Mouse (Mus musculus): ENCODE results near the gene Map3k5. TPM values are rescaled to one million over a fixed set of nuclear protein-coding genes. Genes with fewer than 3 reads are reported as not detected.

The Map3k5 gene
- total RNA-seq, 2 experiments from 2014 or later, result 20.5 to 33.3 TPM

GRCm38 (mm10) chr10:20181198-20181597 is 246.9 kb downstream of the Map3k5 start:
- no peak for DNase-seq (ENCODE audit: low spot score in 2 of 2)

GRCm38 (mm10) chr10:20181680-20182399 is 247.6 kb downstream of the Map3k5 start:
- DNase-seq (ENCODE audit: low spot score in 2 of 2), result no peak

- DNase-seq (ENCODE audit: low spot score in 2 of 2), result no peak
These were observed 250.1 kb downstream of the Map3k5 start for GRCm38 (mm10) chr10:20184326-20184725.

- DNase-seq (ENCODE audit: low spot score in 2 of 2), result no peak
These were observed 251.0 kb downstream of the Map3k5 start for GRCm38 (mm10) chr10:20185264-20185663.

- no peak for DNase-seq (ENCODE audit: low spot score in 2 of 2)
These were observed 251.5 kb downstream of the Map3k5 start for GRCm38 (mm10) chr10:20185806-20186205.

GRCm38 (mm10) chr10:20186800-20187273 is 252.6 kb downstream of the Map3k5 start:
- DNase-seq (ENCODE audit: low spot score in 2 of 2), result no peak

- no peak for DNase-seq (ENCODE audit: low spot score in 2 of 2)
These were observed 256.0 kb downstream of the Map3k5 start for GRCm38 (mm10) chr10:20190139-20190747.

Other genes starting within 250 kb of the Map3k5 start
- gene Il20ra, start 221.9 kb upstream of the Map3k5 start, total RNA-seq (2021), result 1 to 10 TPM; 3.3 to 3.9 TPM
- 10 to 100 TPM in 1 of 2 experiments, 1 to 10 TPM in 1; 8.7 to 10.9 TPM for gene Slc35d3, start 83.0 kb upstream of the Map3k5 start, total RNA-seq (2021)
- 10 to 100 TPM; 35.7 to 48.1 TPM for gene Pex7, start 26.8 kb upstream of the Map3k5 start, total RNA-seq (2021)
- 10 to 100 TPM; 17.6 to 20.6 TPM for gene Map7, start 214.0 kb downstream of the Map3k5 start, total RNA-seq (2021)